Comparison of ENCODE assay signal across 8 mouse cellular contexts in the genomic region with DNA sequence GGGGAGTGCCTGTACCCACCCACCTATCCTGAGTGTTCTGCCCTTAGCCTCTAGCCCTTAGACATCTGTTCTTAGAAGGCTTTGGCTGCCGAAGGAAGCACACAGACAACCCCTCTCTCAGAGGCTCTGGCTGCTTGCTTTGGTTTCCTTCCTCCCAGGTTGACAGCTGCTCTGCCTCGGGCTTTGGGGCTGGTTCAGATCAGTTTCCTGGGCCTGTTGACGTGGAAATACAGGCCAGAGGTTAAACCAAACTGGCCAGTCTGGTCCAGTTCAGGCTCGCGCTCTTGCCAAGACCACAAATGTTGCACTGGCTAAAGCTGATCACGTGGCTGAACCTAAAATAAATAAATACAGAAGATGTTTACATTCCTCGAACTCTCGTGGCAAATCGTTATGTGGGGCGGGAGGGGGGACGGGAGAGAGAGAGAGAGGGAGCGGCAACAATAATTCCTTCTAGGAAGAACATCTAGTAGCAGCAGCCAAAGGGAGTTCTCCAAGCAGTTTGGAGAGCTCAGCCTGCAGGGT. TPM values are rescaled to one million over a fixed set of nuclear protein-coding genes. Genes with fewer than 3 reads are reported as not detected.
DNase-seq lines count a peak whose midpoint lies in the region; ATAC-seq and TF ChIP-seq lines count a peak whose summit lies in the region.

No protein-coding gene starts in this region.

- H3K27me3 ChIP-seq in embryonic facial prominence, embryonic 15.5 days = no peaks in the 10 kb centered on the region
- no peaks in the 10 kb centered on the region for H3K27me3 ChIP-seq in kidney, postnatal 0 days (ENCODE audit: insufficient read depth, low read length)
- H3K27me3 ChIP-seq in forebrain, embryonic 13.5 days = no peaks in the 10 kb centered on the region

- WGBS in embryonic facial prominence, embryonic 15.5 days = 18% methylated on average over 12 of the region's 12 CpGs
- 5% methylated on average over 12 of the region's 12 CpGs for WGBS in kidney, postnatal 0 days
- WGBS in forebrain, embryonic 13.5 days = 79% methylated on average over 12 of the region's 12 CpGs

- peak; percentile 72 for ATAC-seq in embryonic facial prominence, embryonic 15.5 days (ENCODE audit: insufficient number of reproducible peaks, low FRiP score, low TSS enrichment, low read depth)
- peak; percentile 92 for ATAC-seq in kidney, postnatal 0 days (replicated peaks; ENCODE audit: low FRiP score, low read depth)
- no peak for ATAC-seq in forebrain, embryonic 13.5 days

- H3K4me1 ChIP-seq in embryonic facial prominence, embryonic 15.5 days = peaks cover 8% of the 10 kb centered on the region; the same call in 1 of the 2 replicates
- 0 out of 2 replicates have a peak, but pooled peaks cover 7% of the 10 kb centered on the region for H3K4me1 ChIP-seq in kidney, postnatal 0 days (replicated peaks; ENCODE audit: insufficient read depth, low read length)
- no peaks in the 10 kb centered on the region for H3K4me1 ChIP-seq in forebrain, embryonic 13.5 days

- 0 out of 2 replicates have a peak, but pooled peaks cover 3% of the 10 kb centered on the region for H3K9me3 ChIP-seq in embryonic facial prominence, embryonic 15.5 days (replicated peaks)
- no peaks in the 10 kb centered on the region for H3K9me3 ChIP-seq in kidney, postnatal 0 days (replicated peaks; ENCODE audit: low read length)
- H3K9me3 ChIP-seq in forebrain, embryonic 13.5 days (replicated peaks) = 0 out of 2 replicates have a peak, but pooled peaks cover 3% of the 10 kb centered on the region

- peak; percentile 14 to 35 for DNase-seq in adrenal gland, postnatal 36 days
- no peak for DNase-seq in adrenal gland, postnatal 25 days
- peak; percentile 88 for DNase-seq in kidney, postnatal 0 days (ENCODE audit: low spot score)
- peak; percentile 41 for DNase-seq in mesoderm, embryonic 11.5 days (ENCODE audit: low read depth, low spot score)
- no peak for DNase-seq in spleen, postnatal 4 days (ENCODE audit: low spot score in 2 of 2)
- DNase-seq in layer of hippocampus, adult 2 months (ENCODE audit: low spot score in 2 of 2) = no peak

- no peaks in the 10 kb centered on the region for H3K36me3 ChIP-seq in embryonic facial prominence, embryonic 15.5 days
- no peaks in the 10 kb centered on the region for H3K36me3 ChIP-seq in kidney, postnatal 0 days (ENCODE audit: insufficient read depth, low read length)
- H3K36me3 ChIP-seq in forebrain, embryonic 13.5 days (ENCODE audit: poor library complexity, severe bottlenecking) = no peaks in the 10 kb centered on the region

- no peak overlapping the region for H3K4me3 ChIP-seq in embryonic facial prominence, embryonic 15.5 days (replicated peaks)
- no peak overlapping the region for H3K4me3 ChIP-seq in kidney, postnatal 0 days (replicated peaks; ENCODE audit: low read depth, low read length)
- H3K4me3 ChIP-seq in forebrain, embryonic 13.5 days = no peak overlapping the region
- no peak overlapping the region for H3K4me3 ChIP-seq in layer of hippocampus, adult 2 months

- H3K27ac ChIP-seq in embryonic facial prominence, embryonic 15.5 days (replicated peaks) = peak overlapping the region; percentile 55
- peak overlapping the region; percentile 77 for H3K27ac ChIP-seq in kidney, postnatal 0 days
- H3K27ac ChIP-seq in forebrain, embryonic 13.5 days = no peak overlapping the region
- H3K27ac ChIP-seq in layer of hippocampus, adult 2 months = no peak overlapping the region

- H3K4me2 ChIP-seq in embryonic facial prominence, embryonic 15.5 days (replicated peaks) = peak overlapping the region; percentile 18
- H3K4me2 ChIP-seq in kidney, postnatal 0 days (ENCODE audit: low read length) = peak overlapping the region; percentile 18
- no peak overlapping the region for H3K4me2 ChIP-seq in forebrain, embryonic 13.5 days

- H3K9ac ChIP-seq in embryonic facial prominence, embryonic 15.5 days = no peak overlapping the region
- H3K9ac ChIP-seq in kidney, postnatal 0 days (ENCODE audit: low read depth, low read length) = no peak overlapping the region
- H3K9ac ChIP-seq in forebrain, embryonic 13.5 days = no peak overlapping the region

- no peak for TF ChIP-seq CTCF in kidney, postnatal 0 days (IDR thresholded peaks at IDR 0.05; ENCODE audit: low read depth)
- no peak for TF ChIP-seq CTCF in layer of hippocampus, adult 2 months (conservative IDR thresholded peaks at IDR 0.05)

RNA-seq across cellular contexts. Expression of a gene that starts 49.5 kb away (rescaled TPM):
- 10 to 100 TPM; 71.2 to 83.7 TPM for total RNA-seq in adrenal gland, postnatal 36 days (2021)
- total RNA-seq in adrenal gland, postnatal 25 days (2021) = 92.6 and 99.3 TPM in 2 replicates
- 18.7 and 19.1 TPM in 2 replicates for polyA plus RNA-seq in embryonic facial prominence, embryonic 15.5 days (2015; fragmentation: Nextera tagmentation; extraction: Ambion mirVana)
- 11.9 TPM in 2 replicates for polyA plus RNA-seq in kidney, postnatal 0 days (2015; fragmentation: Nextera tagmentation; extraction: Ambion mirVana)
- 11.8 and 13.7 TPM in 2 replicates for polyA plus RNA-seq in forebrain, embryonic 13.5 days (2015; fragmentation: Nextera tagmentation; extraction: Ambion mirVana)
- 10 to 100 TPM; 61.0 to 63.7 TPM for total RNA-seq in layer of hippocampus, adult 2 months (2021)

Comparison
In these comparisons a context has a peak if more than half of its experiments do, and no peak if none do; other contexts are left out.
1. DNase-seq: peak in adrenal gland, postnatal 36 days (2 of 2), kidney, postnatal 0 days (single experiment) and mesoderm, embryonic 11.5 days (single experiment); none in adrenal gland, postnatal 25 days (single experiment), spleen, postnatal 4 days (0 of 2) and layer of hippocampus, adult 2 months (0 of 2).
2. H3K27ac ChIP-seq: peak in embryonic facial prominence, embryonic 15.5 days (single experiment) and kidney, postnatal 0 days (single experiment); none in forebrain, embryonic 13.5 days (single experiment) and layer of hippocampus, adult 2 months (single experiment).